Mouse (Mus musculus): ENCODE data around the gene Gpr1. TPM values are rescaled to one million over a fixed set of nuclear protein-coding genes. Genes with fewer than 3 reads are reported as not detected.
A peak's percentile ranks its signal among the peaks of the same experiment; 100 is the strongest.
"Not testable (repeated sequence)": the region's sequence is repeated elsewhere in the genome, so short reads cannot be mapped to it uniquely, and the experiment has no call there.

Gpr1 gene
- total RNA-seq, 2 experiments from 2014 or later = 0.62 to 0.63 TPM

GRCm38 (mm10) chr1:63214631-63215030, 288 bp upstream of the Gpr1 start:
- DNase-seq = no peak

DNA sequence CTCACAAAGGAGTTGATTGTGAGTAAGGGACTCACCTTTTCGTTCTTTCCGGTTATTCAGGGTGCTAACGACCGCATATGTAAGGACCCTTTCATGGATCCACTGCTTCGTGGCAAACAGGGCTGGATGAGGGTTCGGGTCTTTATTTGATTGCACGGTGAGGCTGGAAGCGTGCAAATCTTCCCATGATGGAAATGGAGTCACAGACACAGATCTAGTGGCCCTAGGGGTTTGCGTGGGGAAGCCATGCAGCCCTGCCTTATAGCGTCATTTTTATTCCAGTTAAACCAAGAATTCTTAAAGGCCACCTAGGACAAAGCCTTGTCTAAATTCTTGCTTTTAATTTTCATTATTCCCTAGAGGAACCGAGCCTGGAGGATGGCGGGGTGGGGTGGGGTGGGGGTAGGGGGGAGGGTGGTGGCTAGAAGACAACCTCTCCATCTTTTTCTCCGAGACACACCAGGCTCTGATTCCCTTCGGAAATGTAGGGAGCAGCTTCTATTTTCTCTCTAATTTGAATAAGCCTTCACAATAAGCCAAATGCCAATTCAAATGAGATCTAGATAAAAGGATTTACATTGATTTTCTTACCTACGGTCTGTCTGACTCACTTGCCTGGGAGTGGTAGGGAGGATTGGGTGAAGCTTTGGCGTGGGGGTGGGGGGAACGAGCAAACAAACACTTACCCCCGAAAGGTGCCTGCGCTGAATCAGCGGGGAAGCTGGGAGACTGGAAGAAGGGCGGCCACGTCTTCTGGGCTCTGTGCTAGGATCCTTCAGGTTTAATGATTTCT, 669 bp downstream of the Gpr1 start:
- no peak for DNase-seq

- no peak for DNase-seq
Observed at GRCm38 (mm10) chr1:63209861-63210529, 4.3 kb downstream of the Gpr1 start.

DNA sequence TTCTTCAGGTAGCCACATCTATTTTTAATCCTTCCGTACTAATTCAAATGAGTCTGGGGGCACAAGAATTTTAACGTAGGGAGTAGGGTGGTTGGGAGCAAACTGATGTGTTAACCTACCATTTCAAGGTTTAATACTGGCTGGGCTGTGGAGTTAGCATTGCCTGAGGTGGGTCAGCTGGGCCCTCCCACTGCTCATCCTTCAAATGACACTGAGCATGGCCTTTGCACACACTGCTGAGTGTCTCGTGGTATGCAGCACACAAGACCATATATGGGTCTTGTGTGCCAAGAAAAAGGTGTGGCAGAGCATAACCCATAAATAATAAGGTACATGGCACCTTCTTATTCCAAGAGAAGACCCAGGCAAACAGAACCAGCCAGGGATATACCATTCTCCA, 6.7 kb downstream of the Gpr1 start:
- DNase-seq = no peak

- DNase-seq = no peak
Observed at GRCm38 (mm10) chr1:63204660-63205394, 9.5 kb downstream of the Gpr1 start.

DNA sequence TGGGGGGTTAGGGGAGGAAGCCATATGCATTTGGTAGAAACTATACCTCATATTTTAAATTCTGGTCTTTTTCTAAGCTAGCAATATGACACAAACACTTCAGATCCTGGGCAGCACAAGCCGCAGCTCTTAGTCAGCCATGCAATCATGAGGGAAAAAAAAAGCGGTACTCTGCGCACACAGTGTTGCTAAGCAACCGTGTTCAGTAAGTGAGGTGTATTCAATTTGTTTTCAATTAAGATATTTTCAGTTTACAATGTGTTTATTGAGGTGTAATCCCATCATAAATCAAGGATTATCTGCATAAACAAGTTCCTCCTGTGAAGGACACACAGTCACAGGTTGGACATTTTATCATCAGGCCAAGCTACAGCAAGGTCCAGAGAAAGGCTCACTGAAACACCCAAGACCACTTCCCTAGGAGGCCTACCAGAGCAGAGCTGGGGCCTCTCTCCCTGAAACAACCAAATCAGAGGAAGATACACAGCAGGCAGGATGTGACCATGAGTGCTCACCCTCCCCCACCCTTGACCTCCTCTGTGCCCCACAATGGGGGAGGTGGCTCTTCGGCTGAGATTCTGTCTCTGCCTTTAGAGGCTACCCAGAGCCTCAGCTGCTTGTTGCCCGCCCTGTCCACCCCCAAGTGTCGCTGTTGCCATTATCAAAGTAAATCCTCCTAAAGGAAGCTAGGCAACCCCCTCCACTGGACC, 10.2 kb downstream of the Gpr1 start:
- DNase-seq = peak in 1 of 2 experiments; percentile 34

GRCm38 (mm10) chr1:63203471-63203870, 10.9 kb downstream of the Gpr1 start:
- DNase-seq = no peak

DNA sequence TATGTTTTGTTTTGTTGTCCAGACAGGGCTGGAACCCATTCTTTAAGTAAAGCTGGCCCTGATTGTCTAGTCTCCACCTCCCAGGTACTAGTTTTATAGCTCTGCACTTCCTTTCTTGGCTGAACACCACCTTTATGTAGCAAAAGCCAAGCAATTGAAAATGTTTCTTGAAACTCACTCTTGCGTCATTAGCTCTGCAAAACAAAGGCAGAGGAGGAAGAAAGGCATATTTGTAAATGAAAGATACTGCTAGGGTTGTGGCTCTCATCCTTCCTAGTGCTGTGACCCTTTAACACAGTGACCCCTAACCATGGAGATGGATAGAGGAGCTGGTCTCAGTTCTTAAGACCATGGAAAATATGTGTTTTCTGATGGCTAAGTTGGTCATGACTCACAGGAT, 12.7 kb downstream of the Gpr1 start:
- no peak for DNase-seq

DNA sequence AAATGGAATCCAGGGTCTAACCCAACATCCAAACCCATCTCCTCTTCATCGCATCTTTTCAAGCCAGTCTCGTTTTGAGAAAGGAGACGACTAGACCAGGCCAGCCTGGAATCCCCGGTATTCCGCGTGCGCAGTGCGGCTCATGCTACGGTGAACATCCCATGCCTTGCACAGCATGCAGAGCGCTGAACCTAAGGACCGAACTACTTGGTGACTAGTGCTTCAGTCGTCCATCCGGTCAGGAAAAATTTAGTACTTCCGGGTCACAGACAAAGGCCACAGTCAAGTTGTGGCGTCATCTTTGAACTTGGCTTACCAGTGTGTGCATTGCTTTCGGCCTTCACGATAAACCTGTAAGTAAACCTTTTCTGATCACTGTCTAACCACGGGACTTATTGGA, 14.0 kb downstream of the Gpr1 start:
- DNase-seq = no peak

- DNase-seq = no peak
Observed at GRCm38 (mm10) chr1:63199387-63199786, 15.0 kb downstream of the Gpr1 start.

DNA sequence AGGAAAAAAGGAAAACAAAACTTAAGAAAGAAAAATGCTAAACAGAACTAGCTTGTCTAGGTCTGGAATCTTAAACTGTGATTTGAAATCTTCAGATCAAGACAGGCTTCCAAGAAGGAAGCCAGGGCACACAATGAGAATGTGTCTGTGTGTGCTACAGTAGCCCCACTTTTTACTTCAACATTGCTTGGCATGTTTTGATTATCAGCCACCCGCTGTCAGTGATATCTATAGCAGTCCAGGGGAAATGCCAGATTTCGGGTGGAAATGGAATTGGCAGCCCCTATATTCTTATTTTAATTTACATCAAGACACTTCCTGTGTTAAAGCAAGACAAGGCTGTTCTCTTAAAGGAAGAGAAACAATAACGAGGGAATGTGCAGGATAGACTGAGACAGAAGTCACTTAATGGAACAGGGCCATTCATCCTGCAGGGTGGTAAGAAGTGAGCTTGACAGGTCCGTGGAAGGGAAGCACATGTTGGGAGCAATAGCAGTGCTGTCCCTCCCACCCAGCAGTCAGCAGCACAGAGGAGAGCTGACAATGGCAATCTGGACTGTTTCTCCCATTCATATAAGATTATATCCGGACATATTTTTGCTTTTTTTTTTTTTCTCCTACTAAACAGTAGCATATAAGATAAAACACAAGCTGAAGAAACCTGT, 18.4 kb downstream of the Gpr1 start:
- no peak for DNase-seq

DNA sequence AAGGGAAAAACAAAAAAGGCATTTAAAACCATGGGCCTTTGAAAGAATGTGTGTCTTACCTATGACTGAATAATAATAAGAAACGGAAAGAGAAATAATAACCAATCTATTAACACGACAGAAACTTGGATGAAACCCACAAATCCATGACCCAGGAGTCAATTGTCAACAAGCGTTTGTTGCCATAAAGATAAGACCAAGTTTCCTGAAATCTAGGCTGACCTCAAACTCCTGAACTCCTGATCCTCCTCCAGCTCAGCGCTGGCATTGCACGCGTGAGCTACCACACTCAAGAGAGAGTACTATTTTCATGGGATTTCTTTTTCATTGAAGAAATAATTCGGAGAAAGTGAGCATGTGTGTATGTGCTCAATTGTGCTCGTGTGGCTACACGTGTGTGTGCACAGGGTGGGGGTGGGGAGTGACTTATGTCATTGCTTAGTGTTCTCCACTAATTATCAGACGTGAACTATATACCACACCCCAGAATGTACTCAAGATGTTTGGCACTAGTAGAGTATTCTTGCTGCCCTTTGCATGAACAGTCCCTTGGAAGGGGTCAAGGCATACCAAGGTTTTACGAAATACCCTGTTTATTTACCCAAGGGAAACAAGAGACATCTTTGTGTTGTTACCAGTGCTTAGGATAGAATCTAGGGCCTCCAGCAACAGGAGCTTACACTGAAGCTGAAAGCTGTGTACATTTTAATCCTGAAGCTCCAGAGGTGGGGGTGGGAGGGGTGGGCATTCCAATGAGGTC, 21.9 kb downstream of the Gpr1 start:
- DNase-seq = no peak

GRCm38 (mm10) chr1:63190851-63191250, 23.5 kb downstream of the Gpr1 start:
- DNase-seq = no peak

DNA sequence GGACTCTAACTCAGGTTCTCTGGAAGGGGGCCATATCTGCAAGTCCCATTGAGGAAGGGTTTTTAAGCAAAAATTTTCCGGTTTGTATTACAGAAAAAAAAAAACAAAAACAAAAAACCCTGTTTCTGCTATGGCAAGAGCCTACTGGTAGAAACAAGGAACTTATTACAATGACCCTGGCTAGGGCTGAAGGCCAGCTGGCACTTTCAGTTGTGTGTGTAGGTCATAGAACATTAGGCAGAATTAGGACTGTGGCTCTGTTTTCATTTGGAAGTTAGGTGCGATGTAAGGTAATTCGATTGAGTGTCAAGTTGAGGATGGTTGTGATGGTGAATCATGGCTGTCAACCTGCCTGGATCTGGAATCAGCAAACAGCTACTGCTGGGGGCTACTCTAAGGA, 25.8 kb downstream of the Gpr1 start:
- DNase-seq = no peak

- DNase-seq = not testable (repeated sequence)
Observed at GRCm38 (mm10) chr1:63185430-63185829, 28.9 kb downstream of the Gpr1 start.

- peak; percentile 39 to 56 for DNase-seq
Observed at GRCm38 (mm10) chr1:63182636-63183270, 31.6 kb downstream of the Gpr1 start.

DNA sequence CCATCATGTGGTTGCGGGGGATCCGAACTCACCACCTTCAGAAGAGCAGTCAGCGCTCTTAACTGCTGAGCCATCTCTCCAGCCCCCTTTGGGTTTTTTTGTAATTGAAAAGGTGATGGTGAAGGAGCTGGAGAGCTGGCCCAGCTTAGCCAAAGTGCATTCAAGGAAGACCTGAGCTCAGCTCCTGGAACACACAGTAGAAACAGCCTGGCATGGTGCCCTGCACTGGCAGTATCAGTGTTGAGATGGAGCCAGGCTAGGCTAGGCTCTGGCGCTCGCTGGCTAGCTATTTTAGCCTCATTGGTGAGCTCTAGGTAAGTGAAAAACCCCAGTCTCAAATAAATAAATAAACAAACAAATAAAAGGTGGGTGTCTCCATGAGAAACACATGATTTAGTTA, 32.1 kb downstream of the Gpr1 start:
- peak; percentile 44 to 45 for DNase-seq

GRCm38 (mm10) chr1:63181480-63181879, 32.9 kb downstream of the Gpr1 start:
- no peak for DNase-seq

DNA sequence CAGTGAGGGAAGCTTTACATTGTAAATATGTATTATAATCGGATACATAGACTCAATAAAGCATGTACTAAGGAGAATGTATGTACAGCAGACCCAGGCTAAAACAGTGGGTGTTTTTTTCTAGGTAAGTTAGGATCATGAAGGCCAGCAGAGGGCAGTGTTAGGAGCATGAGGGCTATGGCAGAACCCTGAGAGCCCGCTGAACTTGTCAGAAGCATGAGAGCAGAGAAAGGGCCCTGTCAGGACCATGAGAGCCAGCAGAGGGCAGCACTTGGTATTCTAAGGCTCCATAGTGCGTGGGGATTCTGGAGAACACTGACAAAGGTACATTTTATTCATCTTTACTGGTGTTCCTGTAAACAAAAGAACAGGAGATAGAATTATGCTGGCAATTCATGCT, 33.3 kb downstream of the Gpr1 start:
- peak; percentile 83 to 86 for DNase-seq

DNA sequence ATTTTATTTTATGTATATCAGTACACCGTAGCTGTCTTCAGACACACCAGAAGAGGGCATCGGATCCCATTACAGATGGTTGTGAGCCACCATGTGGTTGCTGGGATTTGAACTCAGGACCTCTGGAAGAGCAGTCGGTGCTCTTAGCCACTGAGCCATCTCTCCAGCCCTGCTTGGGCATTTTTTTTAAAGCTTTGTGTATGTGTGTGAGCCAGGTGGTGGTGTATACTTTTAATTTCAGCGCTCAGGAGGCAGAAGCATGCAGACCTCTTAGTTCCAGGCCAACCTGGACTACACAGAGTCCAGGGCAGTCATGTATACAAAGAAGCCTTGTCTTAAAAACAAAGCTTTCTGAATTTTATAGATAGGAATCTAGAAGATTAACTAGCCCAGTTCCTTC, 33.8 kb downstream of the Gpr1 start:
- not testable (repeated sequence) for DNase-seq

DNA sequence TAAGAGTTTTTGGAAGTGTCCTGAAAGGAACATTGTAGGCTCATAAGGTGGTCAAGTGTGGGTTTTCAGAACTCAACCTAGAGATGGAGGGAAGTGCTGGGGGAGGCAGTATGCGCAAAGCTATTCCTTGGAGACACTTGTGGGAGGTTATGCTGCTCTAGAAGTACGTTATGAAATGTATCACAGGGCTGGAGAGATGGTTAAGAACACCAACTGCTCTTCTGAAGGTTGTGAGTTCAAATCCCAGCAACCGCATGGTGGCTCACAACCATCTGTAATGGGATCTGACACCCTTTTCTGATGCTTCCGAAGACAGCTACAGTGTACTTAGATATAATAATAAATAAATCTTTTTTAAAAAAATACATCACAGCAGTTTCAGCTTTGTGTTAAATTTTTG, 34.2 kb downstream of the Gpr1 start:
- DNase-seq = no peak

All from layer of hippocampus, postnatal 36 days (tissue).